Mouse (Mus musculus): ENCODE data around the gene Pard3. TPM values are rescaled to one million over a fixed set of nuclear protein-coding genes. Genes with fewer than 3 reads are reported as not detected.
A peak's percentile ranks its signal among the peaks of the same experiment; 100 is the strongest.

Pard3 gene
- polyA plus RNA-seq, 1 experiment from 2014 or later = 37.8 TPM

GRCm38 (mm10) chr8:127089021-127089420 is 25.3 kb downstream of the Pard3 start:
- Histone ChIP-seq H3K4me2 (no peak overlapping the region), H3K27ac (no peak overlapping the region), H3K4me1 (peaks cover 45% of the 10 kb centered on the region), H3K9ac (no peak overlapping the region), H3K9me3 (no peaks in the 10 kb centered on the region), H3K36me3 (replicated peaks) (no peaks in the 10 kb centered on the region), H3K27me3 (no peaks in the 10 kb centered on the region), H3K4me3 (replicated peaks) (no peak overlapping the region)
- WGBS = 72% methylated on average over 8 of the region's 8 CpGs
- no peak for ATAC-seq (ENCODE audit: low FRiP score)

GRCm38 (mm10) chr8:127090435-127090834 is 26.7 kb downstream of the Pard3 start:
- H3K9me3 ChIP-seq = no peaks in the 10 kb centered on the region
- WGBS = 90% methylated on average over 4 of the region's 4 CpGs

GRCm38 (mm10) chr8:127091936-127092335 is 28.2 kb downstream of the Pard3 start:
- Histone ChIP-seq H3K9ac (no peak overlapping the region), H3K4me1 (peaks cover 47% of the 10 kb centered on the region), H3K36me3 (replicated peaks) (no peaks in the 10 kb centered on the region), H3K4me3 (replicated peaks) (no peak overlapping the region), H3K27me3 (no peaks in the 10 kb centered on the region), H3K9me3 (no peaks in the 10 kb centered on the region), H3K4me2 (peak overlapping the region; percentile 56; the same call in 1 of the 2 replicates), H3K27ac (peak overlapping the region; percentile 92)
- 92% methylated on average over 3 of the region's 3 CpGs for WGBS
- ATAC-seq (ENCODE audit: low FRiP score) = no peak; the same call in 1 of the 2 replicates

More at GRCm38 (mm10) chr8:127090435-127090834, 26.7 kb downstream of the Pard3 start:
- no peak for ATAC-seq (ENCODE audit: low FRiP score)
- no peaks in the 10 kb centered on the region for H3K36me3 ChIP-seq (replicated peaks)
- no peak overlapping the region for H3K27ac ChIP-seq
- H3K4me1 ChIP-seq = peaks cover 47% of the 10 kb centered on the region
- no peak overlapping the region for H3K9ac ChIP-seq
- no peaks in the 10 kb centered on the region for H3K27me3 ChIP-seq
- H3K4me2 ChIP-seq = no peak overlapping the region
- no peak overlapping the region for H3K4me3 ChIP-seq (replicated peaks)

DNA sequence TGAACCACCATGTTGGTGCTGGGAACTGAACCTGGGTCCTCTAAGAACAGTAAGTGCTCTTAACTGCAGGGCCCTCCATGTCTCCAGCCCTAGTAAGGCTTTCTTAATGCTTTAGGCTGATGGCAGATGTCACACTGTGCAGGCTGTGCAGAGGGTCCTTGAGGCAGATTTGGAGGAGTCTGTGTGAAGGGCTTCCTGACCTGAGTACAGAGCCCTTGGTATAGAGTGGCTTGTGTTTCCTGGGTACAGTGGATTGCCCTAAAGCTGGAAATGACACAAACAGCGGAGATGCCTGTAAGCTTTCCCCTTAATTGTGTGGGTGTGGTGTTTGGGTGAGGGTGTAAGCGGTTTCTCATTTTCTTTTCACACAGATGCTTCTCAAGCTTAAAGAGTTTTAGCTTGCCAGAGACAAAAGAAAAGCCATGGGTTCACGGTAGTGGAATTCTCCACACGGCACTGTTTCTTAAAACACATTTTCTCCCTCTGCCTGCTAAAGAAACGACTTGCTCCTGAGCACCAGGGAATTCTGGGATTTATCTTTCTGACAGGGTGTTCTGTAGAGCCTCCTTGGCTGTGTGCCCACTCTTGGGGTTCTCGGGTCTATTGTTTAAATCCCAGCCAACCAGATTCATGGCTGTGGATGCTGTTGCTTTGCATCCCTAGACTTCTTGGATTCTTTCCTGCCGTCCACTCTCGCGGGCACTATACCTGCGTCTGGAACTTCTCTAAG is 28.9 kb downstream of the Pard3 start:
- peak overlapping the region; percentile 22 for H3K4me3 ChIP-seq (replicated peaks)
- 7% methylated on average over 10 of the region's 10 CpGs for WGBS
- H3K36me3 ChIP-seq (replicated peaks) = no peaks in the 10 kb centered on the region
- peaks cover 45% of the 10 kb centered on the region for H3K4me1 ChIP-seq
- no peaks in the 10 kb centered on the region for H3K27me3 ChIP-seq
- H3K9me3 ChIP-seq = no peaks in the 10 kb centered on the region
- H3K4me2 ChIP-seq = peak overlapping the region; percentile 56
- H3K9ac ChIP-seq = peak overlapping the region; percentile 17; the same call in 1 of the 2 replicates
- ATAC-seq (ENCODE audit: low FRiP score) = peak; percentile 84
- H3K27ac ChIP-seq = peak overlapping the region; percentile 92

- Histone ChIP-seq H3K27me3 (no peaks in the 10 kb centered on the region), H3K36me3 (replicated peaks) (no peaks in the 10 kb centered on the region), H3K4me2 (peak overlapping the region; percentile 56), H3K4me3 (replicated peaks) (peak overlapping the region; percentile 22), H3K4me1 (peaks cover 40% of the 10 kb centered on the region), H3K27ac (peak overlapping the region; percentile 92), H3K9ac (peak overlapping the region; percentile 17; the same call in 1 of the 2 replicates), H3K9me3 (no peaks in the 10 kb centered on the region)
- no peak; the same call in 1 of the 2 replicates for ATAC-seq (ENCODE audit: low FRiP score)
- 16% methylated on average over 3 of the region's 3 CpGs for WGBS
These were observed 29.4 kb downstream of the Pard3 start for GRCm38 (mm10) chr8:127093113-127093426.

DNA sequence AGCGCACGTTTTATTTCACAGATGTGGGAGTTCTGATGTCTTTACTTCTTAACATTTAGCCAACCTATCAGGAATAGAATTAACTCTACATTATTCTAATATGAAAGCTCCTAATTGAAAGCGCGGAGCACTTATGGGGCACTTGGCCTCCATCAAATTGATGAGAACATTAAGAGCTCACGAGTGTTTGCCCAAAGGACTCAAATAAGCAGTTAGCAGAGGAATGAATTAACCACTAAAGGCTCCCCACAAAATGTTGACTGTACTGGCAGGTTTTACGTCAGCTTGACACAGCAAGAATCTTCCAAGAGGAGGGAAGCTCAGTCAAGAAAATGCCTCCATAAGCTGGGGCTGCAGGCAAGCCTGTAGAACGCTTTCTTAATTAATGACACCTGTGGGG is 32.1 kb downstream of the Pard3 start:
- no peaks in the 10 kb centered on the region for H3K27me3 ChIP-seq
- H3K9me3 ChIP-seq = no peaks in the 10 kb centered on the region
- 72% methylated on average over 7 of the region's 7 CpGs for WGBS
- H3K36me3 ChIP-seq (replicated peaks) = no peaks in the 10 kb centered on the region
- no peak overlapping the region for H3K9ac ChIP-seq
- H3K4me1 ChIP-seq = peaks cover 32% of the 10 kb centered on the region
- no peak overlapping the region for H3K4me2 ChIP-seq
- H3K27ac ChIP-seq = no peak overlapping the region
- no peak for ATAC-seq (ENCODE audit: low FRiP score)
- H3K4me3 ChIP-seq (replicated peaks) = no peak overlapping the region

DNA sequence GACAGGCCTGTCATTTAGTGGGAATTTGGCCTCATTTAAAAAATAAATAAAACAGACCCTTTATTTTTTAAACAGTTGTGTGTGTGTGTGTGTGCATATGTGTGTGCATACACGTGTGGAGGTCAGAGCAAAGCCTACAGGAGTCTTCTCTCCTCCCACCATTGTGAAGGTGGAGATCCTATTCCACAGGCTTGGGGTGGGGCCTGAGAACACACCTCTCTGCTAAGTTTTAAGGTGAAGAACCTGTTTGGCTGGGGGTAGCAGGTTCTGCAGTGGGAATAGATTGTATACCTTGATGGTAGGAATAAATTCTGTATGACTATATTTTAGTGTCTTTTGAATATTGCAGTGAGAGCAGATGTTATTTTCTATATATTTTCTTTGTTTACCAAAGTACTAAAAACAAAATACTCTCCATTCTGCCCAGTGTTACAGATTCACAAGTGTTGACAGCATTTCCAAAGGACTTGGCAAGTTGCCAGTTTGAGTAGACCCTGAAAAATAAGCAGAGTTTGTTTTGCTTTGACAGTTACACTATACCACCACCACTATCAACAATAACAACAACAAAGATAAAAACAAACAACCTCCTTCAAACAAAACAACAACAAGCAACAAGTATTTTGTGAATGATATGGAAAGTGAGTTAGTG is 35.9 kb downstream of the Pard3 start:
- no peak overlapping the region for H3K4me2 ChIP-seq
- 70% methylated on average over 1 of the region's 1 CpGs for whole genome bisulfite sequencing
- no peaks in the 10 kb centered on the region for H3K9me3 ChIP-seq
- H3K4me1 ChIP-seq = peaks cover 2% of the 10 kb centered on the region; the same call in 1 of the 2 replicates
- no peaks in the 10 kb centered on the region for H3K36me3 ChIP-seq (replicated peaks)
- no peaks in the 10 kb centered on the region for H3K27me3 ChIP-seq
- H3K9ac ChIP-seq = no peak overlapping the region
- no peak overlapping the region for H3K27ac ChIP-seq
- no peak for ATAC-seq (ENCODE audit: low FRiP score)
- H3K4me3 ChIP-seq (replicated peaks) = no peak overlapping the region

GRCm38 (mm10) chr8:127103256-127103655 is 39.6 kb downstream of the Pard3 start:
- no peaks in the 10 kb centered on the region for H3K27me3 ChIP-seq
- H3K36me3 ChIP-seq (replicated peaks) = no peaks in the 10 kb centered on the region
- H3K4me2 ChIP-seq = no peak overlapping the region
- no peak overlapping the region for H3K4me3 ChIP-seq (replicated peaks)
- WGBS = 68% methylated on average over 5 of the region's 5 CpGs
- peaks cover 8% of the 10 kb centered on the region; the same call in 1 of the 2 replicates for H3K4me1 ChIP-seq
- ATAC-seq (ENCODE audit: low FRiP score) = no peak
- H3K27ac ChIP-seq = no peak overlapping the region; the same call in 1 of the 2 replicates
- H3K9me3 ChIP-seq = no peaks in the 10 kb centered on the region
- H3K9ac ChIP-seq = no peak overlapping the region

GRCm38 (mm10) chr8:127104616-127105015 is 40.9 kb downstream of the Pard3 start:
- Histone ChIP-seq H3K4me2 (no peak overlapping the region), H3K27ac (no peak overlapping the region), H3K4me3 (replicated peaks) (no peak overlapping the region), H3K27me3 (no peaks in the 10 kb centered on the region), H3K9me3 (no peaks in the 10 kb centered on the region), H3K9ac (no peak overlapping the region), H3K36me3 (replicated peaks) (no peaks in the 10 kb centered on the region), H3K4me1 (peaks cover 8% of the 10 kb centered on the region; the same call in 1 of the 2 replicates)
- no peak for ATAC-seq (ENCODE audit: low FRiP score)
- 91% methylated on average over 2 of the region's 2 CpGs for WGBS

- Histone ChIP-seq H3K9ac (no peak overlapping the region), H3K27me3 (no peaks in the 10 kb centered on the region), H3K4me2 (no peak overlapping the region), H3K27ac (no peak overlapping the region), H3K4me3 (replicated peaks) (no peak overlapping the region), H3K9me3 (no peaks in the 10 kb centered on the region), H3K4me1 (peaks cover 15% of the 10 kb centered on the region), H3K36me3 (replicated peaks) (no peaks in the 10 kb centered on the region)
- ATAC-seq (ENCODE audit: low FRiP score) = peak; percentile 20; the same call in 1 of the 2 replicates
- WGBS = 43% methylated on average over 3 of the region's 3 CpGs
These were observed 44.2 kb downstream of the Pard3 start for GRCm38 (mm10) chr8:127107928-127108327.

GRCm38 (mm10) chr8:127113209-127113608 is 49.5 kb downstream of the Pard3 start:
- Histone ChIP-seq H3K27me3 (no peaks in the 10 kb centered on the region), H3K9me3 (no peaks in the 10 kb centered on the region), H3K4me2 (no peak overlapping the region), H3K27ac (no peak overlapping the region), H3K36me3 (replicated peaks) (no peaks in the 10 kb centered on the region), H3K4me3 (replicated peaks) (no peak overlapping the region), H3K4me1 (peaks cover 13% of the 10 kb centered on the region), H3K9ac (no peak overlapping the region)
- no peak for ATAC-seq (ENCODE audit: low FRiP score)
- 89% methylated on average over 5 of the region's 5 CpGs for WGBS

DNA sequence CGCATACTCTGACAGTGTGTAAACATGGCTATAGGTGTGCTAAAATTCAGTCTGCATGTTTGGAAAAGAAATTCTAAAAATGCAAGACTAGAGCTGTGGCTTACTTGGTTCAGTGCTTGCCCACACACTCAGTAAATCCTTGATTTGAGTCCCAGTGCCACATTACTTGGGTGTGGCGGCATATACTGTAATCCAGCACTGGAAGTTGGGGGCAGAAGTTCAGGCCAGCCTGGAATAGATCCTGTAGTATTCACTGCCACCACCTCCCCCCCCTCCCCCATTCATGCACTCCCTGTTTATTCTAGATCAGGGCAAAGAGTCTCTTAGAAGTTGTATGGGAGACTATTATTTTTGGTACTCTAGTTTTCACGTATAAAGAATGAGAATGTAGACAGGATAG is 52.1 kb downstream of the Pard3 start:
- no peak for ATAC-seq (ENCODE audit: low FRiP score)
- Histone ChIP-seq H3K9me3 (no peaks in the 10 kb centered on the region), H3K4me1 (peaks cover 22% of the 10 kb centered on the region), H3K27me3 (no peaks in the 10 kb centered on the region), H3K36me3 (replicated peaks) (no peaks in the 10 kb centered on the region), H3K4me3 (replicated peaks) (no peak overlapping the region), H3K27ac (no peak overlapping the region), H3K9ac (no peak overlapping the region), H3K4me2 (no peak overlapping the region)
- 90% methylated on average over 3 of the region's 3 CpGs for WGBS
